Comparison of ENCODE assay signal across 9 mouse cellular contexts in genomic region chr3:98099287-98099686, GRCm38 (mm10).
DNase-seq lines count a peak whose midpoint lies in the region; ATAC-seq and TF ChIP-seq lines count a peak whose summit lies in the region.
"Had no signal": no experiment of that assay in that cellular context is flagged by ENCODE, and none has a peak within 500 bp of the region (broad histone marks: within the 10 kb centered on the region; RNA-seq: fewer than 3 reads in every experiment).

No protein-coding gene starts in this region.

- H3K9ac ChIP-seq in lung, postnatal 0 days (replicated peaks; ENCODE audit: low read depth): no peak overlapping the region
- no peak overlapping the region for H3K9ac ChIP-seq in intestine, embryonic 15.5 days
- H3K9ac ChIP-seq: forebrain, embryonic 12.5 days had no signal

- H3K4me3 ChIP-seq in thymus, adult 2 months (ENCODE audit: control insufficient read depth, insufficient read depth, low read length): no peak overlapping the region
- no peak overlapping the region for H3K4me3 ChIP-seq in lung, postnatal 0 days (ENCODE audit: low read depth, low read length)
- no peak overlapping the region for H3K4me3 ChIP-seq in intestine, embryonic 15.5 days (replicated peaks)
- H3K4me3 ChIP-seq: forebrain, embryonic 12.5 days had no signal

- peak; percentile 3; the same call in 1 of the 2 replicates for ATAC-seq in lung, postnatal 0 days
- ATAC-seq in intestine, embryonic 15.5 days: no peak

- H3K4me2 ChIP-seq in lung, postnatal 0 days (replicated peaks; ENCODE audit: low read depth, low read length): no peak overlapping the region
- no peak overlapping the region for H3K4me2 ChIP-seq in intestine, embryonic 15.5 days (replicated peaks)
- H3K4me2 ChIP-seq: forebrain, embryonic 12.5 days had no signal

- H3K36me3 ChIP-seq in thymus, adult 2 months (ENCODE audit: control insufficient read depth, insufficient read depth, low read length): peaks cover 26% of the 10 kb centered on the region
- peaks cover 45% of the 10 kb centered on the region for H3K36me3 ChIP-seq in lung, postnatal 0 days (ENCODE audit: insufficient read depth, low read length)
- peaks cover 38% of the 10 kb centered on the region for H3K36me3 ChIP-seq in intestine, embryonic 15.5 days

- H3K27me3 ChIP-seq in thymus, adult 2 months (ENCODE audit: control insufficient read depth, insufficient read depth, low read length): no peaks in the 10 kb centered on the region
- H3K27me3 ChIP-seq in lung, postnatal 0 days (replicated peaks; ENCODE audit: insufficient read depth, low read length): no peaks in the 10 kb centered on the region
- H3K27me3 ChIP-seq in intestine, embryonic 15.5 days (replicated peaks): no peaks in the 10 kb centered on the region
- H3K27me3 ChIP-seq: forebrain, embryonic 12.5 days had no signal

- 86% methylated on average over 10 of the region's 10 CpGs for WGBS in thymus, adult 2 months
- 68% methylated on average over 10 of the region's 10 CpGs for WGBS in lung, postnatal 0 days
- 86% methylated on average over 10 of the region's 10 CpGs for WGBS in intestine, embryonic 15.5 days

- no peak overlapping the region for H3K27ac ChIP-seq in thymus, adult 2 months (ENCODE audit: control insufficient read depth, insufficient read depth, low read length)
- H3K27ac ChIP-seq in lung, postnatal 0 days (ENCODE audit: low read length): peak overlapping the region; percentile 38
- no peak overlapping the region for H3K27ac ChIP-seq in intestine, embryonic 15.5 days

- no peaks in the 10 kb centered on the region for H3K9me3 ChIP-seq in lung, postnatal 0 days (ENCODE audit: low read length)
- H3K9me3 ChIP-seq in intestine, embryonic 15.5 days: no peaks in the 10 kb centered on the region

- TF ChIP-seq EP300 in lung, postnatal 0 days (IDR thresholded peaks at IDR 0.05): no peak

- H3K4me1 ChIP-seq in thymus, adult 2 months (replicated peaks; ENCODE audit: control insufficient read depth, insufficient read depth, low read length): peaks cover 7% of the 10 kb centered on the region
- H3K4me1 ChIP-seq in lung, postnatal 0 days (ENCODE audit: insufficient read depth, low read depth, low read length): no peaks in the 10 kb centered on the region
- peaks cover 10% of the 10 kb centered on the region for H3K4me1 ChIP-seq in intestine, embryonic 15.5 days (replicated peaks)

- peak; percentile 68; the same call in 1 of the 2 replicates for TF ChIP-seq CTCF in thymus, adult 2 months (IDR thresholded peaks at IDR 0.05; ENCODE audit: borderline replicate concordance, control insufficient read depth, extremely low read depth, insufficient read depth, low read length, poor library complexity)
- peak; percentile 62 for TF ChIP-seq CTCF in lung, postnatal 0 days (IDR thresholded peaks at IDR 0.05)

- TF ChIP-seq POLR2A in thymus, adult 2 months (IDR thresholded peaks at IDR 0.05; ENCODE audit: control insufficient read depth, extremely low read depth, insufficient read depth, low read length, poor library complexity): no peak

- peak; percentile 36 to 46 for DNase-seq in adrenal gland, postnatal 36 days
- no peak for DNase-seq in adrenal gland, adult 2 months
- DNase-seq in thymus, adult 2 months: peak; percentile 34
- no peak for DNase-seq in thymus, adult 18-20 months
- DNase-seq in lung, postnatal 0 days (ENCODE audit: low spot score): peak; percentile 37
- no peak for DNase-seq in embryo, embryonic 10.5 days (ENCODE audit: low spot score)
- DNase-seq in urinary bladder, postnatal 10 days (ENCODE audit: low spot score): no peak

Comparison
In these comparisons a context has a peak if more than half of its experiments do, and no peak if none do; other contexts are left out.
1. DNase-seq: peak in adrenal gland, postnatal 36 days (2 of 2), thymus, adult 2 months (single experiment) and lung, postnatal 0 days (single experiment); none in adrenal gland, adult 2 months (single experiment), thymus, adult 18-20 months (0 of 2), embryo, embryonic 10.5 days (single experiment) and urinary bladder, postnatal 10 days (single experiment).